Mouse (Mus musculus): ENCODE measurements around the gene Prps2. TPM values are rescaled to one million over a fixed set of nuclear protein-coding genes. Genes with fewer than 3 reads are reported as not detected.

Gene Prps2
- polyA plus RNA-seq, 1 experiment from 2014 or later = 10.6 TPM

DNA sequence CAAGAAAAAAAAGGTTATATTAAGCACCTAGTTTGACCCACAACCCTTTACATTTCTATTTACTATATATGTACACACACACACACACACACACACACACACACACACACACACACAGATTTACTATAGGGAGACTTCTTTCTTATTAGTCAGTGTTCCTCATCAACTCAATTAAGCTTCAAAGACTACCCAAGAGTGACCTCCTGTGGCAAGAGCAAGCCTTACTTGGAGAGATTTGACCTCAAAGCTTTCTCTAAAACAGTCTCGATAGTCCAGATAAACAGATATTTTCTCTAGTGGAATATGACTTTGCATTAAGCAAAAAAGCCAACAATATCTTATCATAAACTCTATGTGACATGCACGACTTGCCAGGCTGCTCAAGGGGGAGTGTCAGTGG is 25.1 kb downstream of the Prps2 start:
- Histone ChIP-seq H3K4me1 (replicated peaks; ENCODE audit: control insufficient read depth, insufficient read depth, low read length) (no peaks in the 10 kb centered on the region), H3K9ac (replicated peaks; ENCODE audit: low read depth, low read length) (no peak overlapping the region), H3K4me3 (replicated peaks; ENCODE audit: low read length) (no peak overlapping the region), H3K27me3 (replicated peaks; ENCODE audit: control insufficient read depth, insufficient read depth, low read length) (no peaks in the 10 kb centered on the region), H3K36me3 (ENCODE audit: control insufficient read depth, insufficient read depth) (no peaks in the 10 kb centered on the region), H3K9me3 (ENCODE audit: control insufficient read depth, low read length) (no peaks in the 10 kb centered on the region), H3K27ac (ENCODE audit: low read length) (no peak overlapping the region), H3K4me2 (ENCODE audit: low read length) (no peak overlapping the region)
- 89% methylated on average over 2 of the region's 2 CpGs for WGBS
- no peak for ATAC-seq

DNA sequence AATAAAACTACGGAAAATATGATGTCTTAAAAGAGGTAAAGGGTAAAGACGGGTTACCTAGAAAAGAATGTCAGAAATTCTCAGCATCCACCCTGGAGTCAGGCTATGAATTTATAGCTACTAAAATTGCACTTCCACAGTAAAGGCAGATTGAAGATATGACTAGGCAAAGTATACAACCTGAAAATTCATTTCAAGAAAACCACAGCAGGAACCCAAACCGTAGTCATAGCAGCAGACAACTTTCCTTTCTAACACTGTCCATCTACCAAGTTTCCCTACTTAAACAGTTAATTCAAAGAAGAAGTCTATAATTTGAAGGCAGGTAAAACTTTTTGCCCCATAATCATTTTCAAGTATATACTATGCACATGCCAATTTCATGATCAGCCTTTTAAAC is 26.6 kb downstream of the Prps2 start:
- Histone ChIP-seq H3K36me3 (ENCODE audit: control insufficient read depth, insufficient read depth) (no peaks in the 10 kb centered on the region), H3K4me3 (replicated peaks; ENCODE audit: low read length) (no peak overlapping the region), H3K27me3 (replicated peaks; ENCODE audit: control insufficient read depth, insufficient read depth, low read length) (no peaks in the 10 kb centered on the region), H3K9ac (replicated peaks; ENCODE audit: low read depth, low read length) (no peak overlapping the region), H3K4me1 (replicated peaks; ENCODE audit: control insufficient read depth, insufficient read depth, low read length) (no peaks in the 10 kb centered on the region), H3K4me2 (ENCODE audit: low read length) (no peak overlapping the region), H3K9me3 (ENCODE audit: control insufficient read depth, low read length) (no peaks in the 10 kb centered on the region), H3K27ac (ENCODE audit: low read length) (no peak overlapping the region)
- no peak for ATAC-seq
- WGBS = 93% methylated on average over 3 of the region's 3 CpGs

DNA sequence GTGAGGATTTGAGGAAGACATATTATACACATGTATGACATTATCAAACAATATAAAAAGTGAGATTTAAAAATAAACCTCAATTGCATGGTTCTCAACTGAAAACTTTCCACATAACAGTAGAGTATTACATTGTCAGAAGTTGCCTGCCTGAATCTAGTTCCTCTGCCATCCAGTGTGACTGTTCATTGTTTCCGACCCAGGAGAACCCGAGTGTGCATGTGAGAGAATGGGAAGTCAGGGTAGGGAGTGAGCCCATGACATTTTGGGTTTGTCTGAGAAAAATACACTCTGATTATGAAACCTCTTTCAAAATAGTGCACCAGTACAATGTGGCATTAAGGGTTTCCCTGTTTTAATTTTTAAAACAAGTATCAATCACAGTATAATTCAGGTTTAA is 28.9 kb downstream of the Prps2 start:
- no peak for ATAC-seq
- no peaks in the 10 kb centered on the region for H3K9me3 ChIP-seq (ENCODE audit: control insufficient read depth, low read length)
- no peak overlapping the region for H3K4me2 ChIP-seq (ENCODE audit: low read length)
- no peaks in the 10 kb centered on the region for H3K4me1 ChIP-seq (replicated peaks; ENCODE audit: control insufficient read depth, insufficient read depth, low read length)
- H3K27me3 ChIP-seq (replicated peaks; ENCODE audit: control insufficient read depth, insufficient read depth, low read length) = no peaks in the 10 kb centered on the region
- 91% methylated on average over 2 of the region's 2 CpGs for WGBS
- H3K9ac ChIP-seq (replicated peaks; ENCODE audit: low read depth, low read length) = no peak overlapping the region
- no peak overlapping the region for H3K4me3 ChIP-seq (replicated peaks; ENCODE audit: low read length)
- H3K27ac ChIP-seq (ENCODE audit: low read length) = no peak overlapping the region
- H3K36me3 ChIP-seq (ENCODE audit: control insufficient read depth, insufficient read depth) = no peaks in the 10 kb centered on the region

DNA sequence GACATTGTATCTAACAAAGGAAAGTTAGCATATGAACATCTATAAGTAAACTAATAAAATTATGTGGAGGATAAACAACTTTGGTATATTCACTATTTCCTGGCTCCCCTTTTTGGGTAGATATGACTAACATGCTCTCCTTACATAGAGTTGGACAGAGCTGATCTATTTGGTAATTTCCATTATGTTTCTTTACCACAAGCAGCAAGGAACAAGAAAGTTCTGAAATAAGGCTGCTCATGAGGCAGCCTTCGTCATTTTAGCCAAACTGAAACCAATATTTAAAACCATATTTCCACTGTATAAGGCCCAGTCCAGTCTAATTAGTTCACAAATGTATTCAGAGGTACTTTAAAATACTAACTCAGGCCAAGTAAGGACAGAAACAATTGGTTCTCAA is 36.1 kb downstream of the Prps2 start:
- Histone ChIP-seq H3K27ac (ENCODE audit: low read length) (no peak overlapping the region), H3K36me3 (ENCODE audit: control insufficient read depth, insufficient read depth) (no peaks in the 10 kb centered on the region), H3K9ac (replicated peaks; ENCODE audit: low read depth, low read length) (no peak overlapping the region), H3K4me3 (replicated peaks; ENCODE audit: low read length) (no peak overlapping the region), H3K4me2 (ENCODE audit: low read length) (no peak overlapping the region), H3K27me3 (replicated peaks; ENCODE audit: control insufficient read depth, insufficient read depth, low read length) (no peaks in the 10 kb centered on the region), H3K4me1 (replicated peaks; ENCODE audit: control insufficient read depth, insufficient read depth, low read length) (no peaks in the 10 kb centered on the region), H3K9me3 (ENCODE audit: control insufficient read depth, low read length) (no peaks in the 10 kb centered on the region)
- 94% methylated on average over 1 of the region's 1 CpGs for WGBS
- ATAC-seq = no peak

DNA sequence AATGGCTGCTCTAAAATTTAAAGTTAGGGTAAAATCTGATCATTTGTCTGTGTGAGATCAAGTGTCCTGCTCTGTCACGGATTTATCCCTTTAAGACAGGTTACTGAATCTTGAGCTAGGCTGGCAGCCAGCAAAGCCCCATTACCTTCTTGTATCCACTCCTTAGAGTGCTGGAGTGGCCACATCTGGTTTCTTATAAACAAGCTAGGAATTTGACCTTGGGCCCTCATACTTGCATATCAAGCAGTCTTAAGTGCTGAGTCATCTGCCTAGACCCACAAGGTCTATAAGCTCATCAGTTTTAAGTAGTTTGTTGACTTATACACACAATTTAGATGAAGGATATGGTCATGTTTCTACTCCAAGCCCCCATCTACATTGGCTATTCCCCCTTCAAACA is 38.2 kb downstream of the Prps2 start:
- Histone ChIP-seq H3K4me2 (ENCODE audit: low read length) (no peak overlapping the region), H3K36me3 (ENCODE audit: control insufficient read depth, insufficient read depth) (no peaks in the 10 kb centered on the region), H3K27me3 (replicated peaks; ENCODE audit: control insufficient read depth, insufficient read depth, low read length) (no peaks in the 10 kb centered on the region; the same call in 1 of the 2 replicates), H3K9me3 (ENCODE audit: control insufficient read depth, low read length) (no peaks in the 10 kb centered on the region), H3K27ac (ENCODE audit: low read length) (no peak overlapping the region), H3K9ac (replicated peaks; ENCODE audit: low read depth, low read length) (no peak overlapping the region), H3K4me3 (replicated peaks; ENCODE audit: low read length) (no peak overlapping the region), H3K4me1 (replicated peaks; ENCODE audit: control insufficient read depth, insufficient read depth, low read length) (no peaks in the 10 kb centered on the region)
- ATAC-seq = no peak
- 86% methylated on average over 1 of the region's 1 CpGs for WGBS

DNA sequence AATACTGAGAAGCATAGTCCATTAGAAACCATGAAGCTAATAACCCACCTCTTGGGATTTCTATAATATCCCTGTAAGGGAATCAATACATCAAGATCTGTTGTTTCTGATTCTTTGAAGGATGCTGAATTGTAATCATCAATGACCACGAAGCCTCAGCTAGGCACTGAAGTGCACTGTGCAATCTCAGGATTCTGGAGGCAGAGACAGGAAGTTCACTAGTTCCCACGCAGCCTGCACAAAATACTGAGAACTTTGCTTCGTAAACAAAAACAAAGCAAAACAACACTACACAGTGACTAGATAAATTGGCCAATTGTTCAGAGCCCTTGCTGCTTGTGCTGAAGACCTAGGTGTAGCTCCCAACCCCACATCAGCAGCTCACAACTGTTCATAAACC is 40.7 kb downstream of the Prps2 start:
- no peak overlapping the region for H3K4me2 ChIP-seq (ENCODE audit: low read length)
- WGBS = 93% methylated on average over 3 of the region's 3 CpGs
- H3K9me3 ChIP-seq (ENCODE audit: control insufficient read depth, low read length) = no peaks in the 10 kb centered on the region
- H3K4me3 ChIP-seq (replicated peaks; ENCODE audit: low read length) = no peak overlapping the region
- H3K4me1 ChIP-seq (replicated peaks; ENCODE audit: control insufficient read depth, insufficient read depth, low read length) = no peaks in the 10 kb centered on the region
- H3K27me3 ChIP-seq (replicated peaks; ENCODE audit: control insufficient read depth, insufficient read depth, low read length) = no peaks in the 10 kb centered on the region; the same call in 1 of the 2 replicates
- no peak overlapping the region for H3K27ac ChIP-seq (ENCODE audit: low read length)
- no peaks in the 10 kb centered on the region for H3K36me3 ChIP-seq (ENCODE audit: control insufficient read depth, insufficient read depth)
- H3K9ac ChIP-seq (replicated peaks; ENCODE audit: low read depth, low read length) = no peak overlapping the region
- no peak for ATAC-seq

DNA sequence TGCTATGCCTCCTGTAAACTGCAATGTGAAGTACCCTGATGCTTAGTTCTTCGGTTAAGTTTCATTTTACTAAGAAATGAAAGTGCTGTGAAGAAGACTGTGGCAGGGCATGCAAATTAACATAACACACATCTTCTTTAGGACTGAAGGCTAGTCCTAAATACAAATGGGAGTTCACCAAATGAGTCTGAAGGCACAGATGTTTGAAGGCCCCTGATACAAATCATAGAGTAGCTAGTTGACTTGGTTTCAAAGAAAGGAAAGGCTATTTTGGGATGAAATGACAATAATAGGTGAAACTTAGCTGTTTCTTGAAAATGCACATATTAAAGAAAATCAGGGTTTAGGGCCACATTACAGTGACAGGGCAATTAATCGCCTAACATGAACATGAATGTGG is 42.4 kb downstream of the Prps2 start:
- no peaks in the 10 kb centered on the region; the same call in 1 of the 2 replicates for H3K27me3 ChIP-seq (replicated peaks; ENCODE audit: control insufficient read depth, insufficient read depth, low read length)
- H3K4me3 ChIP-seq (replicated peaks; ENCODE audit: low read length) = no peak overlapping the region
- 87% methylated on average over 2 of the region's 2 CpGs for WGBS
- H3K27ac ChIP-seq (ENCODE audit: low read length) = no peak overlapping the region
- H3K36me3 ChIP-seq (ENCODE audit: control insufficient read depth, insufficient read depth) = no peaks in the 10 kb centered on the region
- H3K9me3 ChIP-seq (ENCODE audit: control insufficient read depth, low read length) = no peaks in the 10 kb centered on the region
- H3K9ac ChIP-seq (replicated peaks; ENCODE audit: low read depth, low read length) = no peak overlapping the region
- no peaks in the 10 kb centered on the region for H3K4me1 ChIP-seq (replicated peaks; ENCODE audit: control insufficient read depth, insufficient read depth, low read length)
- no peak for ATAC-seq
- H3K4me2 ChIP-seq (ENCODE audit: low read length) = no peak overlapping the region

DNA sequence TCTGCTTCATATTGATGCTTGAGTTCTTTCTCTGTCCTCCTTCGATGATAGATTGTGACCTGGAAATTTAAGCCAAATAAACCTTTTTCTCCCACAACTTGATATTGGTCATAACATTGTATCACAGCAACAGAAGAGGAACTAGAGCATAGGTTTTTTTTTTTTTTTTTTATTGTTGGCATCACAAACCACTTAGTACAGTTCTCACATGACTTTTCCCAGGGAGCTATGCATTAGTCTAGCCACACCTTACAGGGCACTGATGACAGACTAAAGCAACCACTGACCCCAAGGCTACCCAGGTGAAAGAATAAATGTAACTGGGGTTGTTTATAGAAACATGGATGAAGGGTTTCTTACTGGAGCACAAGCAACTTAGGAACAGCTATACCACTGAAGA is 44.6 kb downstream of the Prps2 start:
- no peak overlapping the region for H3K4me3 ChIP-seq (replicated peaks; ENCODE audit: low read length)
- ATAC-seq = no peak
- no peak overlapping the region for H3K9ac ChIP-seq (replicated peaks; ENCODE audit: low read depth, low read length)
- WGBS = 100% methylated on average over 1 of the region's 1 CpGs
- no peaks in the 10 kb centered on the region for H3K4me1 ChIP-seq (replicated peaks; ENCODE audit: control insufficient read depth, insufficient read depth, low read length)
- no peaks in the 10 kb centered on the region for H3K36me3 ChIP-seq (ENCODE audit: control insufficient read depth, insufficient read depth)
- no peak overlapping the region for H3K4me2 ChIP-seq (ENCODE audit: low read length)
- no peaks in the 10 kb centered on the region; the same call in 1 of the 2 replicates for H3K27me3 ChIP-seq (replicated peaks; ENCODE audit: control insufficient read depth, insufficient read depth, low read length)
- H3K27ac ChIP-seq (ENCODE audit: low read length) = no peak overlapping the region
- H3K9me3 ChIP-seq (ENCODE audit: control insufficient read depth, low read length) = no peaks in the 10 kb centered on the region

DNA sequence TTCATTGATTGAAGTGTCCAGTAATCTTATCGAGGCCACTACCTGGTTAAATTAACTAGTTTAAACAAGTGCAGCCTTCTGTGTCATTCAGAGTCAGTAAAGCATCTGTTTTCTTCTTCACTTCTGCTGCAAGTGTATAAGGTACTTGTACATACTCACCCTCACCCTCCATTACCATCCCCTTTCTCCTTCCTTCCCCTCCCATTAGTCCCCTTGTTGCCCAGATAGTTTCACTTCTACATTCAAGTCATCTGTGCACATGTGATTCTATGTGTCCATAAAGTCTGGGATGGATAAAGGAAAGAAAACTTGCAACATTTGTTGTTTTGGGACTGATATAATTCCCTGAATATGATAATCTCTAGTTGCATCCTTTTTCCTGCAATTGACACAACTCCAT is 48.0 kb downstream of the Prps2 start:
- Histone ChIP-seq H3K4me1 (replicated peaks; ENCODE audit: control insufficient read depth, insufficient read depth, low read length) (no peaks in the 10 kb centered on the region; the same call in 1 of the 2 replicates), H3K36me3 (ENCODE audit: control insufficient read depth, insufficient read depth) (no peaks in the 10 kb centered on the region), H3K4me3 (replicated peaks; ENCODE audit: low read length) (no peak overlapping the region), H3K9me3 (ENCODE audit: control insufficient read depth, low read length) (no peaks in the 10 kb centered on the region), H3K4me2 (ENCODE audit: low read length) (no peak overlapping the region), H3K9ac (replicated peaks; ENCODE audit: low read depth, low read length) (no peak overlapping the region), H3K27me3 (replicated peaks; ENCODE audit: control insufficient read depth, insufficient read depth, low read length) (no peaks in the 10 kb centered on the region), H3K27ac (ENCODE audit: low read length) (no peak overlapping the region)
- ATAC-seq = no peak
- WGBS = 92% methylated on average over 1 of the region's 1 CpGs

DNA sequence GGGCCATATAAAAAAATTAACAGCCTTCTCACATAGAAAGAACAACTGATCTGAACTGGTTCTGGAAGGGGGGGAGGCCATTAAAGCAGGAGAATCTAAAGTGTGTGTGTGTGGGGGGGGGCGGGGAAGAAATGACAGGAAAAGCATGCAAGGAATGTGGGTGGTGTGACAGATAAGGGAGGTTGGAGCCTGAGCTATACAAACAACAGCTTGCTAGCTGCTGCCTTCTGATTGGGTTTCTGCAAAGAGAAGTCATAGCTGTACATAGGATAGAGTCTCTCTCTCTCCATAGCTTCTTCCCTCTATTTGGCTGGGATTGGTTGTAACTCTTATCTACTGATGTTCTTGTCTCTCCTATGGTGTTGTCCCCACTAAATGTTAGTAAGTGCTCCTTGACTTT is 49.9 kb downstream of the Prps2 start:
- no peak for ATAC-seq
- no peaks in the 10 kb centered on the region for H3K36me3 ChIP-seq (ENCODE audit: control insufficient read depth, insufficient read depth)
- no peaks in the 10 kb centered on the region; the same call in none of the 2 replicates for H3K4me1 ChIP-seq (replicated peaks; ENCODE audit: control insufficient read depth, insufficient read depth, low read length)
- no peak overlapping the region for H3K27ac ChIP-seq (ENCODE audit: low read length)
- no peak overlapping the region for H3K9ac ChIP-seq (replicated peaks; ENCODE audit: low read depth, low read length)
- no peaks in the 10 kb centered on the region for H3K27me3 ChIP-seq (replicated peaks; ENCODE audit: control insufficient read depth, insufficient read depth, low read length)
- no peak overlapping the region for H3K4me3 ChIP-seq (replicated peaks; ENCODE audit: low read length)
- WGBS = 80% methylated on average over 1 of the region's 1 CpGs
- no peaks in the 10 kb centered on the region for H3K9me3 ChIP-seq (ENCODE audit: control insufficient read depth, low read length)
- no peak overlapping the region for H3K4me2 ChIP-seq (ENCODE audit: low read length)

All from forebrain, embryonic 16.5 days (tissue).